Mouse (Mus musculus) liver, embryonic 12.5 days (tissue): ENCODE measurements around the gene Pak7. TPM values are rescaled to one million over a fixed set of nuclear protein-coding genes. Genes with fewer than 3 reads are reported as not detected.
A peak's percentile ranks its signal among the peaks of the same experiment; 100 is the strongest.
"Not testable (repeated sequence)": the region's sequence is repeated elsewhere in the genome, so short reads cannot be mapped to it uniquely, and the experiment has no call there.

Experiments
- ATAC-seq: fragments of 200-750 bp; cut with Nextera tagmentation; 2 replicates; pipeline ENCODE4 v1.8.0; 2017; ENCODE audit warnings: moderate number of reproducible peaks, mild to moderate bottlenecking, moderate library complexity
- H3K27ac ChIP-seq: fragments of 300-500 bp; sonication (generic); 2 replicates; pipeline ENCODE4 v1.5.1; 2016; ENCODE audit warnings: mild to moderate bottlenecking
- H3K27me3 ChIP-seq: fragments of 300-500 bp; sonication (generic); replicated peaks from 2 replicates; pipeline ENCODE4 v1.6.1; 2016; ENCODE audit warnings: mild to moderate bottlenecking, moderate library complexity
- H3K36me3 ChIP-seq: fragments of 300-500 bp; sonication (generic); 2 replicates; pipeline ENCODE4 v1.6.1; 2016; ENCODE audit warnings: mild to moderate bottlenecking, moderate library complexity
- H3K4me1 ChIP-seq: fragments of 300-500 bp; sonication (generic); 2 replicates; pipeline ENCODE4 v1.6.1; 2016
- H3K4me2 ChIP-seq: fragments of 300-500 bp; sonication (generic); 2 replicates; pipeline ENCODE4 v1.6.1; 2016; ENCODE audit warnings: mild to moderate bottlenecking, moderate library complexity
- H3K4me3 ChIP-seq: fragments of 300-500 bp; sonication (generic); 2 replicates; pipeline ENCODE4 v1.5.1; 2016; ENCODE audit warnings: mild to moderate bottlenecking, moderate library complexity
- H3K9ac ChIP-seq: fragments of 300-500 bp; sonication (generic); 2 replicates; pipeline ENCODE4 v1.6.1; 2016; ENCODE audit warnings: mild to moderate bottlenecking, moderate library complexity
- H3K9me3 ChIP-seq: fragments of 300-500 bp; sonication (generic); replicated peaks from 2 replicates; pipeline ENCODE4 v1.6.1; 2016; ENCODE audit warnings: mild to moderate bottlenecking, moderate library complexity
- WGBS: fragments of 180-500 bp; shearing (Covaris S2); methylation state at CpG from one replicate; pipeline ENCODE4 v1.1.7; 2016; ENCODE audit not compliant: insufficient replicate concordance; 5-methylcytosine and 5-hydroxymethylcytosine counted together
- polyA plus RNA-seq: library from polyadenylated mRNA; unstranded; fragments of >200 nt; fragmentation: Nextera tagmentation; extraction: Ambion mirVana; gene quantifications from 2 replicates; pipeline ENCODE4 v1.2.1, GENCODE M21; 2016

Pak7 gene
- 0.12 and 0.13 TPM in 2 replicates for polyA plus RNA-seq

DNA sequence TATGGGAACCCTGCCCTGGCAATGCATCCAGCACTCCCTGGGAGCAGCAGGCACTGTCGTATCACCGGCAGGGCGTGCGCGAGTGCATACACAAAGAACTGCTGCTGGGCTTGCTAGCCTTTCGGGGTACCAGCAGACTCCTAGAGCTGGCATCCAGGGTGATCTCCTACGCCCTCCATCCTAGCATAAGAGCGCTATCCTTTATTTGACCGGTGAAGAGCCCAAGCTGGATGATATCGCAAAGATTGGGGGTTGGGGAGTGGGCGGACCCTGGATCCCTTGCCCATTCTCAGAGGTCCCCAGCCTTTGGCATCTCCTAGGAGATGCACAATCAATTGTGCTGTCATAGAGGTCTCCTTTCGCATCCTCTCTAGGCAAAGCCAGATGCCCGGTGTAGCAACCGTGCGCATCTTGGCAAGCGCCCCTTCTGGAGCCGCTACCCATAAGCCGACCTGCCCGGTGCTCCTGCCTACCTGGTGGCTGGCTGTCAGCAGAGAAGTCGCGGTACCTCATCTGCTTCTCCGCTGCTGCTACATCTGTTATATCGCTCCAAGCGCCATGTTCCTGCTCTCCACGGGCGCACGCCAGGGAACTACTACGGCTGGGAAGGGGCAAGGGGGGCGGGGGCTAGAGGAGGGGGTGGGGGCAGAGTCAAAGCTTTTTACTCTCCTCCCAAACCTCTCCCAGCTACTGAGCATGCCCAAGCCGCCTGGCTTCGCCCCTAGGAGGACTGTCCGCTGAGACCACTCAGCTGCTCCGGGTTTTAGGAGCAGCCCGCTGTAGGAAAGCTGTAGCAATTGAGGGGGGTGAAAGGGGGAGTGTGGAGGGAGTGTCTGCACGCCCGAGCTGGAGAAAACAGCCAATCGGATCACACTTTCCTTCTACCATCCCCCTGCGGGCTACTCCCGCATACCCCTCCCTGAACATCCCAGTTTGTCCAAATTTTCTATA is at the start of gene Pak7:
Gene Pak7 (minus strand): TSS at position 787 of the 951 bp plus-strand sequence.
- peak; percentile 40; the same call in 1 of the 2 replicates for ATAC-seq
- Histone ChIP-seq H3K4me3 (peak within 1 kb of the TSS; percentile 43), H3K27ac (no peak within 1 kb of the TSS), H3K4me1 (no peaks in the 10 kb centered on the region), H3K27me3 (peaks cover 19% of the 10 kb centered on the region), H3K36me3 (no peaks in the 10 kb centered on the region), H3K4me2 (peak within 1 kb of the TSS; percentile 60), H3K9ac (no peak within 1 kb of the TSS), H3K9me3 (no peaks in the 10 kb centered on the region)
- 2% methylated on average over 39 of the region's 39 CpGs for WGBS

- Histone ChIP-seq H3K27ac (no peak overlapping the region), H3K4me1 (no peaks in the 10 kb centered on the region), H3K9ac (no peak overlapping the region), H3K9me3 (no peaks in the 10 kb centered on the region), H3K36me3 (no peaks in the 10 kb centered on the region), H3K27me3 (no peaks in the 10 kb centered on the region), H3K4me3 (no peak overlapping the region), H3K4me2 (no peak overlapping the region)
- WGBS, result 56% methylated on average over 6 of the region's 6 CpGs
- ATAC-seq, result no peak
Measured at GRCm38 (mm10) chr2:136425561-136425960, 37.8 kb upstream of the Pak7 start.

GRCm38 (mm10) chr2:136419543-136419942 is 31.8 kb upstream of the Pak7 start:
- H3K4me2 ChIP-seq, result no peak overlapping the region
- H3K4me1 ChIP-seq, result no peaks in the 10 kb centered on the region
- no peaks in the 10 kb centered on the region for H3K9me3 ChIP-seq
- no peaks in the 10 kb centered on the region for H3K36me3 ChIP-seq
- no peaks in the 10 kb centered on the region for H3K27me3 ChIP-seq
- WGBS, result 31% methylated on average over 1 of the region's 1 CpGs
- no peak overlapping the region for H3K27ac ChIP-seq
- no peak for ATAC-seq
- H3K9ac ChIP-seq, result no peak overlapping the region
- no peak overlapping the region for H3K4me3 ChIP-seq

GRCm38 (mm10) chr2:136416381-136416780 is 28.6 kb upstream of the Pak7 start:
- Histone ChIP-seq H3K4me2 (no peak overlapping the region), H3K4me3 (no peak overlapping the region), H3K36me3 (no peaks in the 10 kb centered on the region), H3K9me3 (no peaks in the 10 kb centered on the region), H3K27ac (no peak overlapping the region), H3K27me3 (no peaks in the 10 kb centered on the region), H3K9ac (no peak overlapping the region), H3K4me1 (no peaks in the 10 kb centered on the region)
- no peak for ATAC-seq

DNA sequence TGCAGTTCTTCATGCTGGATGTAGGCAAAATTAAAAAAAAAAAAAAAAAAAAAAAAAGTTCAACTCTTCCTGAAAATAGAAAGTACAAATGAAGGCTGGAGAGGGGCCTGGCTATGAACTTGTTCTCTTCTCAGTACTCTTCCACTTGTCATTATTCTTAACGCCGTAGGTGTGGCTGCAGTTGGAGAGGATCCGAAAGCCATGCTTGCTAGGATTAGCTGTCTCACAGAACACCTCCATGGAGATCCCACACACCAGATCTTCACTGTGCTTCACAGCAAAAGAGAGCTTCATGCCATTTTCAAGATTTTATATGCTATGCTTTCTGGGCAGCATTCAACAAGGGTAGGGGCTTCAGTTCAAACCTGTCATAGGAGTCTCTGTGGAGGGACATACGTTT is 14.8 kb upstream of the Pak7 start:
- Histone ChIP-seq H3K4me2 (no peak overlapping the region), H3K36me3 (no peaks in the 10 kb centered on the region), H3K4me3 (no peak overlapping the region), H3K27ac (no peak overlapping the region), H3K4me1 (no peaks in the 10 kb centered on the region), H3K27me3 (no peaks in the 10 kb centered on the region), H3K9ac (no peak overlapping the region), H3K9me3 (no peaks in the 10 kb centered on the region)
- 65% methylated on average over 4 of the region's 4 CpGs for WGBS
- ATAC-seq, result no peak

DNA sequence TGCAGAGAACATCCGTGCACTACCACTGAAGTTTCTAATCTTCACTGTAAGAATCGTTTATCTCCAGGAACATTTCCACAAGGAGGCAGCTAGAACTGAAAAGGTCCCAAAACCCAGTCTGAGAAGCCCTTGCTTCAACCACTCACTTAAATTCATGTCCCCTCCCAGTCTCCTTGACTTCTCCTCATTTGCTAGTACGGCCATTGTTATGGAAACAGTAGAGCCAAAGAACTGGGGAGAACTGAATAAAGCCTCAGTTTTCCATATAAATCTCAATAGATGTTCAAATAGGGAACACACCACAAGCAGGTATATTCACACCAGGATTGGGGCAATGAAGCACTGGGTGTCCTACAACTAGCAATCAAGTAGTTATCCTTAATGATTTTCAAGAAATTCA is 12.4 kb downstream of the Pak7 start:
- no peak overlapping the region for H3K4me3 ChIP-seq
- WGBS, result 51% methylated on average over 3 of the region's 3 CpGs
- no peak overlapping the region for H3K27ac ChIP-seq
- no peaks in the 10 kb centered on the region for H3K9me3 ChIP-seq
- no peaks in the 10 kb centered on the region for H3K36me3 ChIP-seq
- no peaks in the 10 kb centered on the region for H3K4me1 ChIP-seq
- no peak overlapping the region for H3K9ac ChIP-seq
- H3K27me3 ChIP-seq, result no peaks in the 10 kb centered on the region
- H3K4me2 ChIP-seq, result no peak overlapping the region
- ATAC-seq, result no peak

- Histone ChIP-seq H3K4me3 (no peak overlapping the region), H3K4me2 (no peak overlapping the region), H3K27ac (no peak overlapping the region), H3K4me1 (no peaks in the 10 kb centered on the region), H3K36me3 (no peaks in the 10 kb centered on the region), H3K27me3 (no peaks in the 10 kb centered on the region), H3K9me3 (no peaks in the 10 kb centered on the region), H3K9ac (no peak overlapping the region)
- ATAC-seq, result no peak
- 53% methylated on average over 1 of the region's 1 CpGs for WGBS
Measured at GRCm38 (mm10) chr2:136372361-136372760, 15.4 kb downstream of the Pak7 start.

DNA sequence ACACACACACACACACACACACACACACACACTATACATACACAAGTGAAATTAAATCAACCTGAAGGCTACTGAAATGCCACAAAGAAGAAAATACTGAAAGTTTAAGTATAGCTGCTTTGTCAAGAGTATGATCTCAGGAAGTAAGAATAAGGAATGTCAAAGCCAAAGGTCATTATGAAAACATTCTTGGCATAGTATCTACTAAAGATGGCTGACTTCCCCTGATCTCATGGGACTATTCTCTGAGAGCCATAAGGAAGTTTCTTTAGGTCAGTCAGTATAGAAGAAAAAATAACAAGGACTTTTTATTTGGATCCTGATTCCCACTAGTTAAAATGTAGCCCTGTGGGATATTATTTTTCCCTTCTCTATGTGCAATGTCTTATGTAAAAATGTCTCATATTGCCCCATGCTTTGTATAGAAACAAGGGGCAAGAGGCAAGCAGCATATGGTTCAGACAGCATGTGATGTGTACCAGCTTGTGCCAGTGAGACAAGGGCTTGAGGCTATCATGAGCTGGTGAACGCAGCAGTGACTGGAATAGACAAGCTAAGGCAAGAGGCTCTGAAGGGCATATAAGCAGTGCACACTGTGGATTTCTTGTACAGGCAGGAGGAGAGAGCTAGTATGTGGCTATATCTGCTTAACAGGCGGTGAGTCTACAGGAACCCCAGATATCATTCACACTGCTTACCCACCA is 36.2 kb downstream of the Pak7 start:
- H3K4me2 ChIP-seq, result no peak overlapping the region
- no peak overlapping the region for H3K27ac ChIP-seq
- H3K36me3 ChIP-seq, result no peaks in the 10 kb centered on the region
- H3K9me3 ChIP-seq, result no peaks in the 10 kb centered on the region
- WGBS, result 59% methylated on average over 2 of the region's 2 CpGs
- no peaks in the 10 kb centered on the region for H3K4me1 ChIP-seq
- no peak overlapping the region for H3K4me3 ChIP-seq
- no peaks in the 10 kb centered on the region for H3K27me3 ChIP-seq
- ATAC-seq, result no peak
- no peak overlapping the region for H3K9ac ChIP-seq

DNA sequence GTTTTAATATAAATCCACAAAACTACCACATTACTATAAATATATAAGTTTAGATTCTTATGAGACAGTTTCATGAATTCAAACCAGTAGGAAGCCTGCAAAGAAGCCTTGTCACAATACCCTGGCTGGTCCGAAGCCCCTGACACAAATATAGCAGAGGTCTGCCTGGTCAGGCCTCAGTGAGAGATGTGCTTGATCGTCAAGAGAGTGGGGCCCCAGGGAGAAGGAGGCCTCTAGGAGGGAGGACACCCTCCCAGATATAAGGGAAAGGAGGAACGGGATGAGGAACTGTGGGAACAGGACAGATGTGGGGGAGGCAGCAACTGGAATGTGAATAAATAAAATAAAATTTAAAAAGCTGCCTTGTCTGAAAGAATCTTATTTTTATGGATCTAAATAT is 37.3 kb downstream of the Pak7 start:
- H3K4me3 ChIP-seq, result no peak overlapping the region
- no peak overlapping the region for H3K4me2 ChIP-seq
- H3K9me3 ChIP-seq, result no peaks in the 10 kb centered on the region
- no peaks in the 10 kb centered on the region for H3K27me3 ChIP-seq
- WGBS, result 50% methylated on average over 3 of the region's 3 CpGs
- ATAC-seq, result no peak
- no peaks in the 10 kb centered on the region for H3K36me3 ChIP-seq
- no peak overlapping the region for H3K27ac ChIP-seq
- H3K9ac ChIP-seq, result no peak overlapping the region
- no peaks in the 10 kb centered on the region for H3K4me1 ChIP-seq

GRCm38 (mm10) chr2:136349671-136350275 is 38.0 kb downstream of the Pak7 start:
- Histone ChIP-seq H3K27me3 (no peaks in the 10 kb centered on the region), H3K36me3 (no peaks in the 10 kb centered on the region), H3K4me1 (no peaks in the 10 kb centered on the region), H3K9ac (no peak overlapping the region), H3K4me2 (no peak overlapping the region), H3K9me3 (no peaks in the 10 kb centered on the region), H3K4me3 (no peak overlapping the region), H3K27ac (no peak overlapping the region)
- 56% methylated on average over 8 of the region's 8 CpGs for WGBS
- no peak for ATAC-seq

DNA sequence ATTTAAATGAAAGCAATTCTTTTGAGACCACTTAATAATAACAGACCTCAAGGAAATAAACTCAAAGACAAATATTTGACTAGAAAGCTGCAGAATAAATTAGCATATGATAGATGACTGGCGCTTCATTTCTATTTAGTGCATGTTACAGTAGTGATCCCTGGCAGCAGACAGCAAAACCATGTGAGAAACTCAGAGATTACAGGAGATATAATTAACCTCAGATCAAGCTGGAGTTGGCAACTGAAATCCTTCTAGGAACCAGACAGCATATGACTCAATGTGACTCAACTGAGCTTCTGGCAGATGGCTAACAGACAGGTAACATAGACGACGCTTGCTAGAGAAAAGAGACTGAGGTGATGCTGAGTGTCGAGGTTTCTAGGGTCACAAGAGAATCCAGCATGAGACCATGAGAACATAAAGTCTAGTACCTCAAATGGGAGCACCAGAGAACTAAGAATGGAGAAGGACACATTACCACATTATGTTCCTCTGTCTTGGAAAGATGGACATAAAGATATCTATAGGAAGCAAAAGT is 43.5 kb downstream of the Pak7 start:
- not testable (repeated sequence) for ATAC-seq, H3K27ac ChIP-seq, H3K9me3 ChIP-seq, H3K36me3 ChIP-seq, H3K4me1 ChIP-seq, H3K4me3 ChIP-seq, H3K4me2 ChIP-seq, H3K9ac ChIP-seq, H3K27me3 ChIP-seq
- 61% methylated on average over 4 of the region's 4 CpGs for WGBS

DNA sequence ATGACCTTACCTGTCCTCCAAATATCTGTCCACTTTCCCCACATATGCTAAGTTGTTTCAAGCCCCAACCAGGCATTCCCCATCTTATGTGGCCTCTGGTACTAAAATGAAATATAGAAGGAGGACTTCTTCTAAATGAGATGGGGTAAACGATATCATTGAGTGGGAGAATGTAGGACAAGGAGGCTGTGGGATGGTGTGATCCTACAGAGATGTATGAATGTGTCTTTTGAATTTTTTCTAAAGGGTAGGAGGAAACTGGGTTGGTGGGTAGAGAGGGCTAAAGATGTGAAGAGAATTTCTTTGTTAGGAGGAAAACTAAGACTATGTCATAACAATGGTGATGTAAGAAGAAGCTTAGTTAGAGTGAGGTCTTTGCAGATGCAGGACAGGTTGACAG is 57.8 kb downstream of the Pak7 start:
- WGBS, result 30% methylated on average over 1 of the region's 1 CpGs
- Histone ChIP-seq H3K4me2 (no peak overlapping the region), H3K36me3 (no peaks in the 10 kb centered on the region), H3K9ac (no peak overlapping the region), H3K9me3 (no peaks in the 10 kb centered on the region), H3K27me3 (no peaks in the 10 kb centered on the region), H3K4me3 (no peak overlapping the region), H3K27ac (no peak overlapping the region), H3K4me1 (no peaks in the 10 kb centered on the region)
- no peak for ATAC-seq
